Mouse (Mus musculus): ENCODE results near the gene Eif4g2. TPM values are rescaled to one million over a fixed set of nuclear protein-coding genes. Genes with fewer than 3 reads are reported as not detected.

Gene Eif4g2
- total and polyA plus RNA-seq, 2 experiments from 2014 or later: 497 to 868 TPM

- TF ChIP-seq CTCF (IDR thresholded peaks at IDR 0.05): no peak
- H3K27ac ChIP-seq (ENCODE audit: low read depth, low read length): no peak overlapping the region
- peaks cover 3% of the 10 kb centered on the region; the same call in 1 of the 2 replicates for H3K4me1 ChIP-seq (ENCODE audit: insufficient read depth, low read length)
- H3K9ac ChIP-seq (replicated peaks; ENCODE audit: low read length, poor library complexity, severe bottlenecking): no peak overlapping the region
- ATAC-seq (ENCODE audit: low FRiP score) (no peak), DNase-seq (ENCODE audit: low spot score) (no peak)
- H3K27me3 ChIP-seq (ENCODE audit: insufficient read depth, low read length): no peaks in the 10 kb centered on the region
- no peak overlapping the region for H3K4me3 ChIP-seq (ENCODE audit: low read depth, low read length)
- WGBS: 98% methylated on average over 4 of the region's 4 CpGs
- H3K9me3 ChIP-seq (ENCODE audit: low read length): no peaks in the 10 kb centered on the region
- H3K36me3 ChIP-seq (ENCODE audit: insufficient read depth, low read length): peaks cover 62% of the 10 kb centered on the region
- H3K4me2 ChIP-seq (ENCODE audit: low read depth, low read length, poor library complexity, severe bottlenecking): no peak overlapping the region
These were observed 4.6 kb downstream of the Eif4g2 start for GRCm38 (mm10) chr7:111078271-111078670.

- H3K4me2 ChIP-seq (ENCODE audit: low read depth, low read length, poor library complexity, severe bottlenecking): no peak overlapping the region
- no peaks in the 10 kb centered on the region for H3K27me3 ChIP-seq (ENCODE audit: insufficient read depth, low read length)
- peaks cover 76% of the 10 kb centered on the region for H3K36me3 ChIP-seq (ENCODE audit: insufficient read depth, low read length)
- DNase-seq (ENCODE audit: low spot score) (no peak), ATAC-seq (ENCODE audit: low FRiP score) (no peak)
- no peaks in the 10 kb centered on the region for H3K9me3 ChIP-seq (ENCODE audit: low read length)
- H3K4me1 ChIP-seq (ENCODE audit: insufficient read depth, low read length): no peaks in the 10 kb centered on the region
- H3K9ac ChIP-seq (replicated peaks; ENCODE audit: low read length, poor library complexity, severe bottlenecking): no peak overlapping the region
- WGBS: 90% methylated on average over 4 of the region's 4 CpGs
- TF ChIP-seq CTCF (IDR thresholded peaks at IDR 0.05): no peak
- H3K27ac ChIP-seq (ENCODE audit: low read depth, low read length): no peak overlapping the region
- H3K4me3 ChIP-seq (ENCODE audit: low read depth, low read length): no peak overlapping the region
These were observed 7.5 kb downstream of the Eif4g2 start for GRCm38 (mm10) chr7:111075288-111075687.

GRCm38 (mm10) chr7:111072410-111072809, 10.4 kb downstream of the Eif4g2 start:
- Histone ChIP-seq H3K27me3 (ENCODE audit: insufficient read depth, low read length) (no peaks in the 10 kb centered on the region), H3K9ac (replicated peaks; ENCODE audit: low read length, poor library complexity, severe bottlenecking) (no peak overlapping the region), H3K9me3 (ENCODE audit: low read length) (no peaks in the 10 kb centered on the region), H3K4me2 (ENCODE audit: low read depth, low read length, poor library complexity, severe bottlenecking) (no peak overlapping the region), H3K36me3 (ENCODE audit: insufficient read depth, low read length) (peaks cover 69% of the 10 kb centered on the region), H3K4me1 (ENCODE audit: insufficient read depth, low read length) (no peaks in the 10 kb centered on the region), H3K4me3 (ENCODE audit: low read depth, low read length) (no peak overlapping the region), H3K27ac (ENCODE audit: low read depth, low read length) (no peak overlapping the region)
- no peak for ATAC-seq (ENCODE audit: low FRiP score)
- WGBS: 90% methylated on average over 4 of the region's 4 CpGs
- DNase-seq (ENCODE audit: low spot score): no peak
- no peak for TF ChIP-seq CTCF (IDR thresholded peaks at IDR 0.05)

DNA sequence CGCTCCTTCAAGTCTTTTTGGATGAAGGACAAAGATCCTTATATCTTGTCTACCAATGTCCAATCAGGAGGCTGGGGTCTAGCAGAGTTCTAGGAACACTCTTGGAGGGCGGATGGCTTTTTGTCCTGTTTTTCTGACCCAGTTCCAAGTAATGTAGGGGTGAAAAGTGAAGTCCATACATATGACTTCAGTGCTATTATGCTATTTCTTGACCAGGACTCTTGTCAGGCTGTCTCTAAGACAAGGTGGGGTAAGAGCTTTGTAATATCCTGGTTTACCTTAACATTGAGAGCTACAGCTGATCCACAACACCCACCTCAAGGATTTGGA, 12.7 kb downstream of the Eif4g2 start:
- DNase-seq (ENCODE audit: low spot score): no peak
- H3K4me1 ChIP-seq (ENCODE audit: insufficient read depth, low read length): no peaks in the 10 kb centered on the region
- no peak overlapping the region for H3K4me3 ChIP-seq (ENCODE audit: low read depth, low read length)
- WGBS: 95% methylated on average over 2 of the region's 2 CpGs
- H3K9ac ChIP-seq (replicated peaks; ENCODE audit: low read length, poor library complexity, severe bottlenecking): no peak overlapping the region
- no peak for TF ChIP-seq CTCF (IDR thresholded peaks at IDR 0.05)
- no peak overlapping the region for H3K4me2 ChIP-seq (ENCODE audit: low read depth, low read length, poor library complexity, severe bottlenecking)
- no peak for ATAC-seq (ENCODE audit: low FRiP score)
- H3K27me3 ChIP-seq (ENCODE audit: insufficient read depth, low read length): no peaks in the 10 kb centered on the region
- no peaks in the 10 kb centered on the region for H3K9me3 ChIP-seq (ENCODE audit: low read length)
- peaks cover 49% of the 10 kb centered on the region for H3K36me3 ChIP-seq (ENCODE audit: insufficient read depth, low read length)
- no peak overlapping the region for H3K27ac ChIP-seq (ENCODE audit: low read depth, low read length)

DNA sequence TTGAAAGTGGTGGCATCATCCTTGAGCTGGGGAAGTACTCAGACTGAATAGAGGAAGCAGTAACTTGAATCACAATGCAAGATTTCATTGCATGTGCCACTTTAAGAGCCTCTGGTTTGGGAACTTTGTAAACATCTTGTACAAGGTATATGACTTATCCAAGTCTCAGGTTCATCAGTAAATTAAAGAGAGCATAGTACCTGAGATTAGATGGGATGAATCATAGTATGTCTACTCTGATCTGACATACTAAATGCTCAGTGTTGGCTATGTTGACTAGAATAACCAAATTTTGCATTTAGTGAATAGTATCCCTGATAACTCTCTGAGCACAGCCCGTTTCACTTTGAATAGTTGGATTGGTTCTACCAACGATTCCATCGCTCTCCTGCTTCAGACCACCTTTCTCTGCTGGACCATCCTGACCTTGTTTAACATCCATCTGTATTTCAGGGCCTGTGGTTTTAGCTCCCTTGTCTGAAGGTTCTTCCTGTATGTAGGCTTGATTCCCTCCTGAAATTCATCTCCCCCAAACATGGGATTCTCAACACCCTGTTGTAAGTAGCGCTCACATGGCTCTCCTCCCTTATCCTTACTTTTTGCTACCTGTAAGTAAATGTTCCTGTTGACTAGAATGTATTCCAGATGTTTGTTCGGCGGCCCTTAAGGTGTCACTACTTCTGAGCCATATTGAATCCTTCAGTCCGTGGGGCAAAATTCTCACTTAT, 13.2 kb downstream of the Eif4g2 start:
- no peak overlapping the region for H3K4me3 ChIP-seq (ENCODE audit: low read depth, low read length)
- 93% methylated on average over 7 of the region's 7 CpGs for WGBS
- DNase-seq (ENCODE audit: low spot score) (no peak), ATAC-seq (ENCODE audit: low FRiP score) (no peak)
- H3K27me3 ChIP-seq (ENCODE audit: insufficient read depth, low read length): no peaks in the 10 kb centered on the region
- no peaks in the 10 kb centered on the region for H3K9me3 ChIP-seq (ENCODE audit: low read length)
- peaks cover 44% of the 10 kb centered on the region for H3K36me3 ChIP-seq (ENCODE audit: insufficient read depth, low read length)
- H3K27ac ChIP-seq (ENCODE audit: low read depth, low read length): no peak overlapping the region
- no peaks in the 10 kb centered on the region for H3K4me1 ChIP-seq (ENCODE audit: insufficient read depth, low read length)
- H3K4me2 ChIP-seq (ENCODE audit: low read depth, low read length, poor library complexity, severe bottlenecking): no peak overlapping the region
- TF ChIP-seq CTCF (IDR thresholded peaks at IDR 0.05): no peak
- no peak overlapping the region for H3K9ac ChIP-seq (replicated peaks; ENCODE audit: low read length, poor library complexity, severe bottlenecking)

GRCm38 (mm10) chr7:111068181-111068580, 14.6 kb downstream of the Eif4g2 start:
- Histone ChIP-seq H3K9ac (replicated peaks; ENCODE audit: low read length, poor library complexity, severe bottlenecking) (no peak overlapping the region), H3K9me3 (ENCODE audit: low read length) (no peaks in the 10 kb centered on the region), H3K27ac (ENCODE audit: low read depth, low read length) (no peak overlapping the region), H3K4me3 (ENCODE audit: low read depth, low read length) (no peak overlapping the region), H3K4me2 (ENCODE audit: low read depth, low read length, poor library complexity, severe bottlenecking) (no peak overlapping the region), H3K27me3 (ENCODE audit: insufficient read depth, low read length) (no peaks in the 10 kb centered on the region), H3K36me3 (ENCODE audit: insufficient read depth, low read length) (peaks cover 33% of the 10 kb centered on the region), H3K4me1 (ENCODE audit: insufficient read depth, low read length) (no peaks in the 10 kb centered on the region)
- 95% methylated on average over 3 of the region's 3 CpGs for WGBS
- no peak for DNase-seq (ENCODE audit: low spot score)
- no peak for TF ChIP-seq CTCF (IDR thresholded peaks at IDR 0.05)
- no peak for ATAC-seq (ENCODE audit: low FRiP score)

Data from midbrain, postnatal 0 days (tissue).